Mouse (Mus musculus) telencephalon, adult 2 months (tissue): ENCODE measurements around the gene Osbpl6.

Experiments
- DNase-seq: peaks from one replicate; pipeline ENCODE4 v3.0.0-alpha.2; 2011; ENCODE audit warnings: low read depth, low spot score

The Osbpl6 gene

DNA sequence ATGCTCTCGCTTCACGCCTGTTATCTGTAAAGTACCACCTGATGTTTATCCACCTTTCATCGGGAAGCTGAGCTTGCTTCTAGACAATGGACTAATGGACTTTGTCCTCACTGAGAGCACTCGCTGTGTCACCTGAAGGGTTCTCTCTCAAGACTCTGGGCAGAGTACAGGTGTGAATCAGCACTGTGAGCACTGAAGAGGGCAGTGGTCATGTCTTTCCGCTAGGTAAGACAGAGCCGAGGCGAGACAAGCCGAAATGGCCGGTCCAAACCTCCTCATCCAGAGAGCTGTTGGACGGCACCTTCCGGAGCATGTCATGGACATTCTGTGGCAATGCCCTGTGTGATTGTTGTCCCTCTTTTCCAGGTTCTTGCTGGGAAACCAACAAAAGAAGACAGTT lies 92.6 kb downstream of the Osbpl6 start:
- no peak for DNase-seq

DNA sequence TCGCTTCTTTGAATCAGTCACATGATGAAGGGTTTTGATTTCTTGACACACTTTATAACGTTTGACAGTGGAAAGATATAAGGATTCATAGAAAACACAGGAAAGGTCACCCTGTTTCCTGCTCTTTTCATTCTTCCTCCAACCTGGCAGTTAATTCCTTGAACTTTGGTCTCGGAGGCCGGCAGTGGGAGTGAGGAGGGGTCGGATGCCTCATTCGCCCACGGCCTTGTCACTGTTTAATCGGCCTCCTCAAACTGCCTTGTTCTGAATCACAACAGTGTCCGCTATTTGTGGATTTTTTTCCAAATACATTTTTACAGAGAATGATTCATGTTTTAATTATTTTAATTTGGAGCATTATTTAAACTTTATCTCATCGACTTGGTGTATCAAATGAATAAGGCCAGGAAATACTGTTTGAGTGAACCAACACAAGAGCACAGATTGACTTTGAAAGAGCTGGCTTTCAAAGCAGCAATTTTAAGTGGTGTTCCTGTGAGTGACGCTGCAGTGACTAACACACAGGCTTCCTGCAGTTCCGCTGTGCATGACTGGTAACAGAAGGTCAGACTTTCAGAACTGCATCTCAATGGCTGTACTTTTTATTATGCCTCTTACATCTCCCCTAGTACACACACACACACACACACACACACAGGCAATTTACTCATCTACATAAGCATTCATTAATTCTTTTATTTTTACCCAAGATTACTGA lies 98.0 kb downstream of the Osbpl6 start:
- peak; percentile 52 for DNase-seq

- no peak for DNase-seq
Observed at GRCm38 (mm10) chr2:76504989-76505388, 98.7 kb downstream of the Osbpl6 start.

GRCm38 (mm10) chr2:76511281-76511721 lies 105.0 kb downstream of the Osbpl6 start:
- DNase-seq: peak; percentile 28

GRCm38 (mm10) chr2:76512133-76512532 lies 105.8 kb downstream of the Osbpl6 start:
- no peak for DNase-seq

GRCm38 (mm10) chr2:76512888-76513287 lies 106.6 kb downstream of the Osbpl6 start:
- DNase-seq: no peak

- DNase-seq: no peak
Observed at GRCm38 (mm10) chr2:76513296-76513695, 107.0 kb downstream of the Osbpl6 start.

GRCm38 (mm10) chr2:76517471-76517870 lies 111.2 kb downstream of the Osbpl6 start:
- DNase-seq: no peak

DNA sequence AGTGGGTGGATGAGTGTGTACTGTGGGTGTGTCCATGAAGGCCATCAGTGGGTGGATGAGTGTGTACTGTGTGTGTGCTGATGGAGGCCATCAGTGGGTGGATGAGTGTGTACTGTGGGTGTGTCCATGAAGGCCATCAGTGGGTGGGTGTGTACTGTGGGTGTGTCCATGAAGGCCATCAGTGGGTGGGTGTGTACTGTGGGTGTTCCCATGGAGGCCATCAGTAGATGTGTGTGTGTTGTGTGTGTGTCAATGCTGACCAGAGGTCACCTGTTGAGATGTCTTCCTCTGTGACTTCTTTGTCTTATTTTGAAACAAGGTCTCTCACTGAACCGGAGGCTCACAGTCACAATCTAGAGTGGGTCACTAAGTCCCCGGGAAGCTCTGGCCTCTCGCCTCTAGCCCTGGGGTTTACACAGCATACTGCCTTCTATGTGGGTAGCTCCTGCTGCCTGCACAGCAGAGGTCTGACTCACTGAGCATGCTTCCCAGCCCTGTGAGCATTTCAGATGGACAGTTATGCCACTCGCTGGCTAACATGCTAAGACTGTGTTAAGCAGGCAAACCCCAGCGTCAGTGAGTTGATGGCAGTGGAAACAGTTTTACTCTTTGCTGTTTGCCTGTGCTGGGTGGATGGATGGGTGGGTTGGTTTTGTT lies 112.2 kb downstream of the Osbpl6 start:
- DNase-seq: no peak

- DNase-seq: no peak
Observed at GRCm38 (mm10) chr2:76521585-76521984, 115.3 kb downstream of the Osbpl6 start.

GRCm38 (mm10) chr2:76524451-76524850 lies 118.1 kb downstream of the Osbpl6 start:
- DNase-seq: peak; percentile 23

DNA sequence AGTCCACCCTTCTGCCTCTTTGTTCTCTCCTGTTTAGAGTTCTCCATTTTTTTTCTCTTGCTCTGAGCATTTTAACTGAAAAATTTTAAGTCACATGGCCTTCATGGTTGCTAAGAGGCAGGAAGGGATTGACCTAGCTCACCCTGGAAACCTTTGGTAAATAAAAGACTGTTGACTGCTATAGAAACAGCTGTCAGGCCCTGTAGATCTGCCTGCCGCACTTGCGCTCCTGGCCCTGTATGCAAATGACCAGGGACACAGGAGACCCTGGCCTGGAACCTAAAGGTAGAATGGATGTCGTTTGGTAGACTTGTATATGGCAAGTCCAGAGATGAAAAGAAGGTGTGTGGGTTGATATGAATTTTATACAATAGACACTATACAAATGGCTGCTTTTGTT lies 119.3 kb downstream of the Osbpl6 start:
- DNase-seq: no peak

- no peak for DNase-seq
Observed at GRCm38 (mm10) chr2:76532490-76533126, 126.3 kb downstream of the Osbpl6 start.

DNA sequence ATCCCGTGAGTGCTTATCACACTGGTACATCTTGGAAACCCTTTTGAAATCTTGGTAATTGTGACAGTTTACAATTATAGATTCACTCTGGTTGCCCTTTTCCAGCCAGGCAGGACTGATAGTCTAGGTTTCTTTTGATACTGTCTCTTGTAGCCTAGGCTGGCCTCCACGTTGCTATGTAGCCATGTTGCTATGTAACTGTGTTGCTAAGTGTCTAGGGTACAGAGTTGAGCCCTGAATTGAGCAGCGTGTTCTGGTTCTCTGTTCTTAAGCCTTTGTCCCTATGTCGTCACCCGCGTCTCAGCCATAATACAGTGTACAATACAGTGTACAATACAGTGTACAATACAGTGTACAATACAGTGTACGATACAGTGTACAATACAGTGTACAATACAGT lies 128.6 kb downstream of the Osbpl6 start:
- no peak for DNase-seq

GRCm38 (mm10) chr2:76541900-76542299 lies 135.6 kb downstream of the Osbpl6 start:
- DNase-seq: no peak

DNA sequence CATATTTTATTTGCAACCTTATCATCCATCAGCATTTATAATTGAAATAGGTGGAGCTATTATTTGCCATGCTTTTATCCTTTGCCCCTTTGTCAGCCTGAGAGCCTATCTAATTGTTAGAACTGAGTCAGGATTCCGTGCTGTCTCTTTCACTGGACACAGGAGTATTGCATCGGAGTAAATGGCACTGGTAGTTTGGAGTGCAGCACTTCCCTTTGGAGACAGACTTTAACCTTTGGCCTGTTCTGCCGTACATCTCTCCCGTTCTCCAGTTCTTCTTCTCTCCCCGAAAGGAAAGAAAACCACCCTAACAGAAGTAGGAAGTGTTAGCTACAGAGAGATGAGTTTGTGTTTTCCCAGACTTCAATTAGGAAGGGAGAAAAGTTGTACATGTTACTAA lies 136.6 kb downstream of the Osbpl6 start:
- DNase-seq: no peak

DNA sequence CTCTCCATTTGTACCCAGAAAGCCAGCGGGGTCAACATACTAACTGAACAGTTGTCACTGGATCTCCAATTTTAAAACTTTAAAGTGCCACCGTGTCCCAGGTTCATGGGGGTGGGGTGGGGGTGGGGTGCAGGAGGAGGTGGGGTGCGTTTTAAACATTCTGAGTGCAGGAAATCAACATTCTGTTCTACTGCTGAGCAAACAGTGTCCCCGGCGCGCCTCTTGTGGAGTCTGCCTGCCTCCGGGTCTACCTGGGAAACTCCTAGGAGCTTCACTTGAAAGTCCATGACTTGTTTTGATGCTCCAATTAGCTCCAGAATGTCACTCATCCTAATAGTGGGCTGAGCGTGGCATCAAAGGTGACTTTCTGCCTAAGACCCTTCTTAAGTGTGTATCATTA lies 139.2 kb downstream of the Osbpl6 start:
- no peak for DNase-seq

DNA sequence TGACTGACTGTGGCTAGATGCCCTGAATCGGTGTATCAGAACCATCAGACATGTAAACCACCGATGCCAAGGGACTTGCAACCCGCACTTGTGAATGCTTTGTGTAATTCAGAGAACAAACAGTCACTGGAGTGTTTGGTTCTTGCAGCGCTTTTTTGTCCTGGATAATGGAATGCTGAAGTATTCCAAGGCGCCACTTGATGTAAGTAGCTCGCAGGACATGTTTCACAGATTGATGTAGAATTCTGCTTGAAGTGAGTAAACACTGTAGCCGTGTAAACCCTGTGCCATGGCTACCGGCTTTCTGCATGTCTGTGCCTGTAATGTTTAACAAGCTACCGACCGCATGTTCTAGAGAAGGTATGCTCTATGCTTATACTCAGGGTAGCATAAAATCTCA lies 141.9 kb downstream of the Osbpl6 start:
- no peak for DNase-seq

DNA sequence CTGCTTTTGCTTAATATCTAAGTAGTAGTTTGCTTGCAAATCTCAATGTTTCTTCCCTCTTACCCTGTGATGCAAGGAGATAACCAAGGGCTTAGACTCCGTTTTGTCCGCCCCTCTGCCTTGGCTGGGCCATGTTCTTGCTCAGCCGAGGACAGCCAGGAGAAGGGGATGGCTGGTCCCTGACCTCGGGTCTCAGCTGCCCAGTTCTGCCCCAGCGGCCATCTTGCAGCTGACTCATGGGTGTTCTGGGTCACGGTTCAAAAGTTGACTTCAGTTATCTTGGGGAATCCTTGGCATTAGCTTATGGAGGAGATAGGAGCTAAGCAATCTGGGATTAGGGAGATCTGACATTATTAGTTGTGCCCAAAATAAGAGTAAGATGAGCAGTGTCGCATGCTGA lies 142.5 kb downstream of the Osbpl6 start:
- DNase-seq: no peak

- no peak for DNase-seq
Observed at GRCm38 (mm10) chr2:76549316-76549715, 143.0 kb downstream of the Osbpl6 start.

DNA sequence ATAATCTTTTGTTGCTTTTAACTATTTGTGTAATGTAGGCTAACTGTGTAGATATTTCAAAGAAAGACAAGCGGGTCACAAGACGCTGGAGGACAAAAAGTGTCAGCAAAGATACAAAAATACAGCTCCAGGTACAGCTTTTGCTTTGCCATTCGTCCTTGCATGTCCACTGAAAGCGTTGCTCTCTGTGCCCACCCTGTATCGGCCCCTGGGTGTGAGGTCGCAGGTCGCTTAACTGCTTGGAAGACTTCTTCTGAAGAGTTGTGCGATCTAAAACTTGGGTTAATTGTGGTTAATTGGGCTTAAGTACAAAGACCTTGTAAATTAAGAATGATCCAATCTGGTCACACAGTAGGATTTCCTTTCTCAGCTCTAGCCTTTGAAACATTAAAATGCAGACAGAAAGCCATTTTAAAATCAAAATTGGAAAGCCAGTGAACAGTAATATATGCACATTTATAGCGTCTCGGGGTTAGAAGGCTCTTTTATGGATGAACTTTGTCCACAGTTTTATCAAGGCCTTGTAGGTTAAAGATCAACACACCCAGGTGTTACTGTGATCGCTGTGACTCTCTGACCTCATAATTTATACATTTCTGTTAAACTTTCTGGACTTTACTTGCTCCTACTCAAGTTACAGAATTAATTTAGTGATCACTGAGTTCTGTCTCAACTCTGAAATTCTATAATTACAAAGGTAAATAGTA lies 149.7 kb downstream of the Osbpl6 start:
- DNase-seq: no peak

- no peak for DNase-seq
Observed at GRCm38 (mm10) chr2:76560146-76560545, 153.8 kb downstream of the Osbpl6 start.
